Mouse (Mus musculus) forebrain, embryonic 15.5 days (tissue): Measurements from ENCODE around the gene Itga3. TPM values are rescaled to one million over a fixed set of nuclear protein-coding genes. Genes with fewer than 3 reads are reported as not detected.
"Not testable (repeated sequence)": the region's sequence is repeated elsewhere in the genome, so short reads cannot be mapped to it uniquely, and the experiment has no call there.

Experiments used
- ATAC-seq: fragments of 200-750 bp; cut with Nextera tagmentation; replicated peaks from 2 replicates; pipeline ENCODE4 v1.8.0; 2017; ENCODE audit warnings: mild to moderate bottlenecking, moderate TSS enrichment, moderate library complexity
- H3K27ac ChIP-seq: fragments of 300-500 bp; sonication (generic); replicated peaks from 2 replicates; pipeline ENCODE4 v1.5.1; 2015; ENCODE audit warnings: mild to moderate bottlenecking, inconsistent platforms
- H3K27me3 ChIP-seq: fragments of 300-500 bp; sonication (generic); 2 replicates; pipeline ENCODE4 v1.6.1; 2015; ENCODE audit warnings: inconsistent platforms
- H3K36me3 ChIP-seq: fragments of 300-500 bp; sonication (generic); 2 replicates; pipeline ENCODE4 v1.6.1; 2015; ENCODE audit warnings: mild to moderate bottlenecking, inconsistent platforms
- H3K4me1 ChIP-seq: fragments of 300-500 bp; sonication (generic); 2 replicates; pipeline ENCODE4 v1.6.1; 2015; ENCODE audit warnings: inconsistent platforms
- H3K4me2 ChIP-seq: fragments of 300-500 bp; sonication (generic); replicated peaks from 2 replicates; pipeline ENCODE4 v1.6.1; 2015; ENCODE audit warnings: mild to moderate bottlenecking, inconsistent platforms
- H3K4me3 ChIP-seq: fragments of 300-500 bp; sonication (generic); 2 replicates; pipeline ENCODE4 v1.5.1; 2015; ENCODE audit warnings: mild to moderate bottlenecking, inconsistent platforms
- H3K9ac ChIP-seq: fragments of 300-500 bp; sonication (generic); replicated peaks from 2 replicates; pipeline ENCODE4 v1.6.1; 2015; ENCODE audit warnings: mild to moderate bottlenecking, inconsistent platforms
- H3K9me3 ChIP-seq: fragments of 300-500 bp; sonication (generic); 2 replicates; pipeline ENCODE4 v1.6.1; 2016; ENCODE audit warnings: inconsistent platforms
- WGBS: fragments of 180-500 bp; shearing (Covaris S2); methylation state at CpG from one replicate; pipeline ENCODE4 v1.1.7; 2015; ENCODE audit warnings: mixed read lengths; 5-methylcytosine and 5-hydroxymethylcytosine counted together
- polyA plus RNA-seq: library from polyadenylated mRNA; unstranded; fragments of >200 nt; fragmentation: Nextera tagmentation; extraction: Ambion mirVana; gene quantifications from 2 replicates; pipeline ENCODE4 v1.2.1, GENCODE M21; 2015

Gene Itga3
- polyA plus RNA-seq, 1 experiment from 2014 or later = 6.9 TPM

GRCm38 (mm10) chr11:95015484-95015883 is 61.1 kb downstream of the Itga3 start:
- H3K9me3 ChIP-seq = no peaks in the 10 kb centered on the region
- H3K9ac ChIP-seq = no peak overlapping the region
- no peak overlapping the region for H3K27ac ChIP-seq
- no peak for ATAC-seq
- H3K4me3 ChIP-seq = no peak overlapping the region
- H3K27me3 ChIP-seq = no peaks in the 10 kb centered on the region
- H3K36me3 ChIP-seq = peaks cover 37% of the 10 kb centered on the region
- peaks cover 47% of the 10 kb centered on the region for H3K4me1 ChIP-seq
- no peak overlapping the region for H3K4me2 ChIP-seq
- WGBS = 78% methylated on average over 3 of the region's 3 CpGs

GRCm38 (mm10) chr11:95012487-95012886 is 64.1 kb downstream of the Itga3 start:
- H3K9ac ChIP-seq = peak overlapping the region; percentile 100; the same call in 1 of the 2 replicates
- H3K4me2 ChIP-seq = peak overlapping the region; percentile 83
- H3K36me3 ChIP-seq = peaks cover 17% of the 10 kb centered on the region
- H3K9me3 ChIP-seq = no peaks in the 10 kb centered on the region
- H3K4me3 ChIP-seq = peak overlapping the region; percentile 99
- no peaks in the 10 kb centered on the region for H3K27me3 ChIP-seq
- ATAC-seq = no peak
- WGBS = 25% methylated on average over 3 of the region's 3 CpGs
- peaks cover 66% of the 10 kb centered on the region for H3K4me1 ChIP-seq
- H3K27ac ChIP-seq = 0 out of 2 replicates have a peak overlapping the region, but pooled peaks have one; percentile 66

- WGBS = 59% methylated on average over 3 of the region's 3 CpGs
- peak overlapping the region; percentile 100 for H3K9ac ChIP-seq
- H3K27me3 ChIP-seq = no peaks in the 10 kb centered on the region
- no peaks in the 10 kb centered on the region for H3K9me3 ChIP-seq
- H3K36me3 ChIP-seq = peaks cover 17% of the 10 kb centered on the region
- peaks cover 67% of the 10 kb centered on the region for H3K4me1 ChIP-seq
- H3K4me2 ChIP-seq = peak overlapping the region; percentile 83
- no peak for ATAC-seq
- peak overlapping the region; percentile 99 for H3K4me3 ChIP-seq
- H3K27ac ChIP-seq = peak overlapping the region; percentile 66
These were observed 64.5 kb downstream of the Itga3 start for GRCm38 (mm10) chr11:95012075-95012474.

- Histone ChIP-seq H3K27me3 (no peaks in the 10 kb centered on the region), H3K4me3 (peak overlapping the region; percentile 99), H3K9me3 (no peaks in the 10 kb centered on the region), H3K9ac (peak overlapping the region; percentile 100), H3K36me3 (peaks cover 17% of the 10 kb centered on the region), H3K4me1 (peaks cover 71% of the 10 kb centered on the region), H3K27ac (peak overlapping the region; percentile 66), H3K4me2 (peak overlapping the region; percentile 83)
- no peak for ATAC-seq
- 32% methylated on average over 1 of the region's 1 CpGs for WGBS
These were observed 65.2 kb downstream of the Itga3 start for GRCm38 (mm10) chr11:95011416-95011815.

- ATAC-seq, H3K27me3 ChIP-seq, H3K9me3 ChIP-seq: not testable (repeated sequence)
- Histone ChIP-seq H3K9ac (peak overlapping the region; percentile 100), H3K4me1 (peaks cover 76% of the 10 kb centered on the region), H3K27ac (peak overlapping the region; percentile 97), H3K4me3 (peak overlapping the region; percentile 99), H3K36me3 (peaks cover 15% of the 10 kb centered on the region), H3K4me2 (peak overlapping the region; percentile 83)
- 4% methylated on average over 4 of the region's 4 CpGs for WGBS
These were observed 65.7 kb downstream of the Itga3 start for GRCm38 (mm10) chr11:95010841-95011403.

- H3K4me2 ChIP-seq = peak overlapping the region; percentile 83
- H3K4me1 ChIP-seq = peaks cover 74% of the 10 kb centered on the region
- H3K4me3 ChIP-seq = peak overlapping the region; percentile 99
- peak overlapping the region; percentile 100 for H3K9ac ChIP-seq
- WGBS = under 1% methylated on average over 31 of the region's 40 CpGs
- peaks cover 16% of the 10 kb centered on the region for H3K36me3 ChIP-seq
- no peaks in the 10 kb centered on the region for H3K9me3 ChIP-seq
- peak overlapping the region; percentile 97 for H3K27ac ChIP-seq
- H3K27me3 ChIP-seq = no peaks in the 10 kb centered on the region
- peak; percentile 46 for ATAC-seq
These were observed 66.4 kb downstream of the Itga3 start for GRCm38 (mm10) chr11:95010141-95010739.

GRCm38 (mm10) chr11:95009629-95010014 is 67.0 kb downstream of the Itga3 start, which contains the start of gene Samd14:
TSS of gene Samd14 (plus strand) at chr11:95009879.
- peaks cover 73% of the 10 kb centered on the region for H3K4me1 ChIP-seq
- peak within 1 kb of the TSS; percentile 99 for H3K4me3 ChIP-seq
- ATAC-seq = peak; percentile 84
- peak within 1 kb of the TSS; percentile 100 for H3K9ac ChIP-seq
- peak within 1 kb of the TSS; percentile 97 for H3K27ac ChIP-seq
- H3K36me3 ChIP-seq = peaks cover 18% of the 10 kb centered on the region
- peak within 1 kb of the TSS; percentile 83 for H3K4me2 ChIP-seq
- WGBS = under 1% methylated on average over 32 of the region's 32 CpGs
- H3K27me3 ChIP-seq = no peaks in the 10 kb centered on the region
- no peaks in the 10 kb centered on the region for H3K9me3 ChIP-seq

- Histone ChIP-seq H3K9ac (peak overlapping the region; percentile 100), H3K4me3 (peak overlapping the region; percentile 99), H3K27ac (peak overlapping the region; percentile 97), H3K36me3 (peaks cover 15% of the 10 kb centered on the region), H3K4me1 (peaks cover 70% of the 10 kb centered on the region), H3K4me2 (peak overlapping the region; percentile 83), H3K9me3 (no peaks in the 10 kb centered on the region), H3K27me3 (no peaks in the 10 kb centered on the region)
- peak; percentile 4; the same call in 1 of the 2 replicates for ATAC-seq
- 30% methylated on average over 15 of the region's 15 CpGs for WGBS
These were observed 67.7 kb downstream of the Itga3 start for GRCm38 (mm10) chr11:95008661-95009628.

GRCm38 (mm10) chr11:95007418-95007817 is 69.2 kb downstream of the Itga3 start:
- Histone ChIP-seq H3K4me1 (peaks cover 57% of the 10 kb centered on the region), H3K9me3 (no peaks in the 10 kb centered on the region), H3K27ac (peak overlapping the region; percentile 82), H3K4me2 (peak overlapping the region; percentile 53; the same call in 1 of the 2 replicates), H3K36me3 (peaks cover 25% of the 10 kb centered on the region), H3K4me3 (no peak overlapping the region), H3K9ac (no peak overlapping the region), H3K27me3 (no peaks in the 10 kb centered on the region)
- ATAC-seq = no peak
- 88% methylated on average over 3 of the region's 3 CpGs for WGBS

GRCm38 (mm10) chr11:95006525-95007219 is 69.9 kb downstream of the Itga3 start:
- H3K9ac ChIP-seq = peak overlapping the region; percentile 42
- H3K27ac ChIP-seq = peak overlapping the region; percentile 82
- peak; percentile 57 for ATAC-seq
- H3K4me2 ChIP-seq = peak overlapping the region; percentile 53
- H3K36me3 ChIP-seq = peaks cover 32% of the 10 kb centered on the region
- H3K27me3 ChIP-seq = no peaks in the 10 kb centered on the region
- H3K9me3 ChIP-seq = no peaks in the 10 kb centered on the region
- peaks cover 49% of the 10 kb centered on the region for H3K4me1 ChIP-seq
- WGBS = 1% methylated on average over 27 of the region's 27 CpGs
- H3K4me3 ChIP-seq = peak overlapping the region; percentile 33

- Histone ChIP-seq H3K36me3 (peaks cover 36% of the 10 kb centered on the region), H3K4me3 (peak overlapping the region; percentile 33; the same call in 1 of the 2 replicates), H3K27ac (peak overlapping the region; percentile 82), H3K27me3 (no peaks in the 10 kb centered on the region), H3K9me3 (no peaks in the 10 kb centered on the region), H3K9ac (peak overlapping the region; percentile 42; the same call in 1 of the 2 replicates), H3K4me2 (peak overlapping the region; percentile 53), H3K4me1 (peaks cover 46% of the 10 kb centered on the region)
- no peak for ATAC-seq
- WGBS = 33% methylated on average over 4 of the region's 4 CpGs
These were observed 70.6 kb downstream of the Itga3 start for GRCm38 (mm10) chr11:95006038-95006437.
